Mouse (Mus musculus) C2C12 (cell line): ENCODE results near the gene Cdh5. TPM values are rescaled to one million over a fixed set of nuclear protein-coding genes. Genes with fewer than 3 reads are reported as not detected.

Experiments used
- H3K27me3 ChIP-seq: one replicate; pipeline ENCODE4 v1.6.1; 2011; ENCODE audit not compliant: control insufficient read depth, insufficient read depth, insufficient read length
- H3K36me3 ChIP-seq: one replicate; pipeline ENCODE4 v1.6.1; 2011; ENCODE audit not compliant: control insufficient read depth, insufficient read depth
- H3K4me3 ChIP-seq: one replicate; pipeline ENCODE4 v1.5.1; 2011; ENCODE audit warnings: mild to moderate bottlenecking, control low read depth; ENCODE audit not compliant: poor library complexity, insufficient read depth, severe bottlenecking
- H3K79me2 ChIP-seq: one replicate; pipeline ENCODE4 v1.6.1; 2011; ENCODE audit not compliant: control insufficient read depth, insufficient read depth
- H3K79me3 ChIP-seq: one replicate; pipeline ENCODE4 v1.6.1; 2011; ENCODE audit warnings: low read depth, control low read depth
- H3ac ChIP-seq: one replicate; pipeline ENCODE3; 2011; ENCODE audit warnings: low read depth; ENCODE audit not compliant: control insufficient read depth, insufficient read length
- CEBPB ChIP-seq: IDR thresholded peaks from one replicate; pipeline ENCODE4 v1.6.1; 2011; ENCODE audit warnings: low read depth, mild to moderate bottlenecking, control low read depth, moderate library complexity
- CTCF ChIP-seq: IDR thresholded peaks from one replicate; pipeline ENCODE4 v1.5.1; 2011; ENCODE audit not compliant: control insufficient read depth, insufficient read depth, insufficient read length
- FOSL1 ChIP-seq: IDR thresholded peaks from one replicate; pipeline ENCODE4 v1.8.0; 2011; ENCODE audit warnings: mild to moderate bottlenecking, low read length; ENCODE audit not compliant: poor library complexity, insufficient read depth, severe bottlenecking
- MAX ChIP-seq: IDR thresholded peaks from one replicate; pipeline ENCODE4 v1.6.1; 2011; ENCODE audit warnings: mild to moderate bottlenecking, control low read depth
- MYOD1 ChIP-seq: IDR thresholded peaks from one replicate; pipeline ENCODE4 v1.6.1; 2011; ENCODE audit warnings: low read depth; ENCODE audit not compliant: control insufficient read depth, insufficient read length
- MYOG ChIP-seq: IDR thresholded peaks from one replicate; pipeline ENCODE4 v1.6.1; 2011; ENCODE audit not compliant: control insufficient read depth, insufficient read length; ENCODE audit errors: extremely low read depth
- USF1 ChIP-seq: IDR thresholded peaks from one replicate; pipeline ENCODE4 v1.6.1; 2011; ENCODE audit warnings: low read depth, mild to moderate bottlenecking, control low read depth, moderate library complexity
- polyA plus RNA-seq: library from polyadenylated mRNA; unstranded; fragments of >200 nt; fragmentation: generic; extraction: Trizol; gene quantifications from one replicate; pipeline ENCODE4 v1.2.1, GENCODE M21; 2012; ENCODE audit warnings: missing spikeins

Gene Cdh5
- polyA plus RNA-seq, 1 experiment = 0.04 TPM

- Histone ChIP-seq H3K27me3 (no peaks in the 10 kb centered on the region), H3K79me2 (no peaks in the 10 kb centered on the region), H3K36me3 (no peaks in the 10 kb centered on the region), H3K79me3 (no peaks in the 10 kb centered on the region), H3K4me3 (no peak overlapping the region), H3ac (no peak overlapping the region)
- TF ChIP-seq CEBPB = no peak
- TF ChIP-seq MYOG = no peak
- TF ChIP-seq MAX = no peak
- no peak for TF ChIP-seq MYOD1
- TF ChIP-seq USF1 = no peak
- TF ChIP-seq CTCF = no peak
- no peak for TF ChIP-seq FOSL1
Measured at GRCm38 (mm10) chr8:104140611-104141010, 39.2 kb downstream of the Cdh5 start.

- no peaks in the 10 kb centered on the region for H3K36me3 ChIP-seq
- H3K4me3 ChIP-seq = no peak overlapping the region
- no peaks in the 10 kb centered on the region for H3K79me2 ChIP-seq
- no peaks in the 10 kb centered on the region for H3K27me3 ChIP-seq
- no peak overlapping the region for H3ac ChIP-seq
- no peaks in the 10 kb centered on the region for H3K79me3 ChIP-seq
- TF ChIP-seq USF1 (no peak), CEBPB (no peak), MAX (no peak), FOSL1 (no peak), MYOG (no peak), CTCF (no peak), MYOD1 (no peak)
Measured at GRCm38 (mm10) chr8:104142415-104142814, 41.0 kb downstream of the Cdh5 start.

GRCm38 (mm10) chr8:104143379-104143778, 42.0 kb downstream of the Cdh5 start:
- no peaks in the 10 kb centered on the region for H3K27me3 ChIP-seq
- no peak overlapping the region for H3ac ChIP-seq
- no peaks in the 10 kb centered on the region for H3K79me3 ChIP-seq
- H3K4me3 ChIP-seq = no peak overlapping the region
- no peaks in the 10 kb centered on the region for H3K79me2 ChIP-seq
- no peaks in the 10 kb centered on the region for H3K36me3 ChIP-seq
- TF ChIP-seq FOSL1 (no peak), MYOD1 (no peak), USF1 (no peak), MAX (no peak)

DNA sequence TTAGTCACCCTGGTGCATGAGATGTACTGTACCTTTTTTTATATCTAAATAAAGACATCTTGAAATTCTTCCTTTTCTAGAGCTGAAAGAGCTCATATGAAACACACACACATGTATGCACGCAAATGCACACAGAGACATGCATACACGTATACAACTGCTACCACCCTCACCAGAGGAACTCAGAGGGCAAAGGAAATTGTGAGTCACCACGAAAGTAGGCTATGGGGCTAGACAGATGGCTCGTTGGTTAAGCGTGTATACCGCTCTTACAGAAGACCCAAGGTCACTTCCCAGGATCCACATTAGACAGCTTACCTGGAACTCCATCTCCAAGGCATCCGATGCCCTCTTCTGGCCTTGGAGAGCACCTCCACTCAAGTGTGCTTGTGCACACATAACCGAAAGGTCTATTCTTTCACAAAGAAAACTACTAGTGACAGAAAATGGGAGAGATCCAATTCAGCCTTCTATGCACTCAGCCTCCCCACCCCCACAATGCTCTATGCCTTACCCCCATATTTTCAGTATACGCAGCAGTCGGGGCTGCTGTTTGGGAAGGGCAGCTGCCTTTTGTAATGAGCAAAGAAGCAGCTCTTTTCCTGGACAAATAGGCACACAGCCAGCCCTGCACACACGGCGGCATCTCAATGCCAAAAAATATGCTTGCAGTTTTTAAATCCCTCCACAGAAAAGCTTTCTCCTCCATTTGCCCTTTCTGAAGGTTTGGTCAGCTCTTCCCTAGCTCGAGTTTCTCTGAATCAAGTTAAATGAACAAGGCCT, 43.2 kb downstream of the Cdh5 start:
- H3K36me3 ChIP-seq = no peaks in the 10 kb centered on the region
- no peak overlapping the region for H3K4me3 ChIP-seq
- H3K79me2 ChIP-seq = no peaks in the 10 kb centered on the region
- no peaks in the 10 kb centered on the region for H3K27me3 ChIP-seq
- no peak overlapping the region for H3ac ChIP-seq
- no peak for TF ChIP-seq FOSL1
- no peak for TF ChIP-seq MAX
- TF ChIP-seq MYOG = no peak
- TF ChIP-seq CEBPB = no peak
- no peak for TF ChIP-seq MYOD1
- no peak for TF ChIP-seq CTCF
- no peak for TF ChIP-seq USF1
- H3K79me3 ChIP-seq = no peaks in the 10 kb centered on the region

GRCm38 (mm10) chr8:104145981-104146689, 44.7 kb downstream of the Cdh5 start:
- TF ChIP-seq FOSL1 = no peak
- TF ChIP-seq CTCF = no peak
- no peak for TF ChIP-seq MYOG
- TF ChIP-seq MAX = no peak
- no peak for TF ChIP-seq MYOD1
- Histone ChIP-seq H3K27me3 (no peaks in the 10 kb centered on the region), H3K4me3 (no peak overlapping the region), H3K79me3 (no peaks in the 10 kb centered on the region), H3K36me3 (no peaks in the 10 kb centered on the region), H3ac (no peak overlapping the region), H3K79me2 (no peaks in the 10 kb centered on the region)

DNA sequence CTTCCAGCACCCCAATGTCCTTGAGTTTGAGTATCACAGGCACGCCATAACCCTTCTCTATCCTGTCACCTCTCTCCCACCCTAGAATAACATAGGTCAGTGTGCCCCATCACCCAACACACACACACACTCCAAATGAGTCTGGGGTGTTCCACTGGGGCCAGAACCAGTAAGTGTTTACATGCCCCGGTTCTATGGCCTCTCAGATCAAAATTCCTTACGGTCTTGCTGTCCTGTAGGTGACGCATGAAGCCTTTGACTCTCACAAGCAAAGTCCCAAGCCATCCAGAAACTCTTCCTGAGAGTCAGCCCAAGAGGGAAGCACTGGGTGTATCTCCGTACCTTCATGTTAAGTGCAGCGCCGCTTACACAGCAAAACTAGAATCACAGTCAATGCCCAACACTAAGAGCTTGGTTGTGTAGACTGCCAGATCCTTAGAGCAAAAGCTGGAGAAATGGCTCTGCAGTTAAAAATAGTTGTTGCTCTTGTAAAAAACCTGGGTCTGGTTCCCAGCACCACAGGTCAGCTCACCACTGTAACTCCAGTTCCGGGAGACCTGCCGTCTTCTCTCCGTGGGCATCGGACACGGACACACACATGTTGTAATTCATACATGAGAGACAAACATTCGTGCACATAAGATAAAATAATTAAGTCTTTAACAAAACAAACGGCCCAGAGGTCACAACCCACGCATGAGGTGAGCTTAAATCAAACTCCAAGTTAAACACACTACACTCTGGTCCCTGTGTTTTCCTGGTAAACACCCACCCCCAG, 45.5 kb downstream of the Cdh5 start:
- Histone ChIP-seq H3K36me3 (no peaks in the 10 kb centered on the region), H3K27me3 (no peaks in the 10 kb centered on the region), H3K79me2 (no peaks in the 10 kb centered on the region), H3ac (no peak overlapping the region), H3K4me3 (no peak overlapping the region), H3K79me3 (no peaks in the 10 kb centered on the region)
- TF ChIP-seq USF1 (no peak), CTCF (no peak), MAX (no peak), CEBPB (no peak)
